Mouse (Mus musculus) monocyte, adult 2 months (primary cell): ENCODE results near the gene Abhd5.

Experiments
- DNase-seq, 2 experiments: peaks; one replicate each; pipeline ENCODE4 v3.0.0; 2022; ENCODE audit warnings: low spot score in 2 of 2, low read depth in 1 of 2

Abhd5 gene

GRCm38 (mm10) chr9:122346059-122346458, 5.3 kb upstream of the Abhd5 start:
- no peak for DNase-seq

GRCm38 (mm10) chr9:122347882-122348281, 3.5 kb upstream of the Abhd5 start:
- DNase-seq = no peak

- DNase-seq = peak in 1 of 2 experiments; percentile 14
Measured at GRCm38 (mm10) chr9:122349286-122349685, 2.1 kb upstream of the Abhd5 start.

GRCm38 (mm10) chr9:122350396-122351130, 845 bp upstream of the Abhd5 start:
- no peak for DNase-seq

GRCm38 (mm10) chr9:122352025-122352392, 601 bp downstream of the Abhd5 start:
- no peak for DNase-seq

GRCm38 (mm10) chr9:122352911-122353310, 1.5 kb downstream of the Abhd5 start:
- no peak for DNase-seq

- DNase-seq = no peak
Measured at GRCm38 (mm10) chr9:122354240-122354639, 2.8 kb downstream of the Abhd5 start.

- no peak for DNase-seq
Measured at GRCm38 (mm10) chr9:122357073-122357472, 5.7 kb downstream of the Abhd5 start.

- no peak for DNase-seq
Measured at GRCm38 (mm10) chr9:122357626-122358025, 6.2 kb downstream of the Abhd5 start.

GRCm38 (mm10) chr9:122364171-122364570, 12.8 kb downstream of the Abhd5 start:
- DNase-seq = no peak

- DNase-seq = no peak
Measured at GRCm38 (mm10) chr9:122370292-122370794, 18.9 kb downstream of the Abhd5 start.

- DNase-seq = no peak
Measured at GRCm38 (mm10) chr9:122372506-122372905, 21.1 kb downstream of the Abhd5 start.

GRCm38 (mm10) chr9:122372991-122373390, 21.6 kb downstream of the Abhd5 start:
- DNase-seq = no peak

GRCm38 (mm10) chr9:122378986-122379385, 27.6 kb downstream of the Abhd5 start:
- no peak for DNase-seq

GRCm38 (mm10) chr9:122380959-122381358, 29.6 kb downstream of the Abhd5 start:
- DNase-seq = no peak

- DNase-seq = no peak
Measured at GRCm38 (mm10) chr9:122382006-122382405, 30.6 kb downstream of the Abhd5 start.

- no peak for DNase-seq
Measured at GRCm38 (mm10) chr9:122386015-122386414, 34.6 kb downstream of the Abhd5 start.

GRCm38 (mm10) chr9:122389287-122389920, 38.0 kb downstream of the Abhd5 start:
- DNase-seq = no peak

GRCm38 (mm10) chr9:122395816-122396215, 44.4 kb downstream of the Abhd5 start:
- no peak for DNase-seq

GRCm38 (mm10) chr9:122397156-122397555, 45.7 kb downstream of the Abhd5 start:
- no peak for DNase-seq

- peak in 1 of 2 experiments; percentile 1 for DNase-seq
Measured at GRCm38 (mm10) chr9:122398746-122399145, 47.3 kb downstream of the Abhd5 start.

GRCm38 (mm10) chr9:122401239-122401638, 49.8 kb downstream of the Abhd5 start:
- no peak for DNase-seq
